Mouse (Mus musculus): ENCODE data around the gene Ttyh3. TPM values are rescaled to one million over a fixed set of nuclear protein-coding genes. Genes with fewer than 3 reads are reported as not detected.
"Not testable (repeated sequence)": the region's sequence is repeated elsewhere in the genome, so short reads cannot be mapped to it uniquely, and the experiment has no call there.

Gene Ttyh3
- 68.5 and 72.3 TPM in 2 replicates for polyA plus RNA-seq (2015; fragmentation: Nextera tagmentation; extraction: Ambion mirVana)

DNA sequence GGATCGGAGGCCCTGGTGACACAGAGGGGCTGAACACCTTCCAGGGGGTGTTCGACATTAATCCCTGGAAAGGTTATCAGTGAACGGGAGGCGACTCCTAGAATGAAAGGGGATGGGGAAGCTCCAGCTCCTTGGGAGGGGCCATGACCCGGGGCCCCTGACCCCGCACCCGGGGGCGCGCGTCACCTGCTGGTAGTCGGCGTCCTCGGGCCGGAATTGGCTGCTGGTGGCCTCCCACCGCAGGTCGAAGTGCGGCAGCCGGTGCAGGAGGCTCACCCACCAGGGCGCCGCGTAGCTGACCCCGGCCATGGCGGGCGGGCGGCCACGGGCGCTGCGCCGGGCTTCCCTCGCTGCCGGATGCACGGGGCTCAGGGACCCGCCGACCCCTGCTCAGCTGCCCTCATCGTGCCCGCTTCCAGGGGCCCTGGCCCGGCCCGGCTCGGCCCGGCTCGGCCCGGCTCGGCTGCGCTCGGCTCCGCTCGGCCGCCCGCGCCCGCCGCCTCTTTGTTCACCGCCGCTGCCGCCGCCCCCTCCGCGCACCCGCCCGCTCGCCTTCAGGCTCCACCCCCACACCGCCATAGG lies at the start of gene Ttyh3:
Ttyh3 (minus strand) TSS at position 513 of the 582 bp plus-strand sequence.
- peak within 1 kb of the TSS; percentile 100 for H3K4me2 ChIP-seq
- no peaks in the 10 kb centered on the region for H3K27me3 ChIP-seq
- peak within 1 kb of the TSS; percentile 100 for H3K9ac ChIP-seq
- H3K9me3 ChIP-seq, result no peaks in the 10 kb centered on the region
- under 1% methylated on average over 54 of the region's 62 CpGs for WGBS
- H3K27ac ChIP-seq (replicated peaks), result peak within 1 kb of the TSS; percentile 95
- H3K4me1 ChIP-seq (replicated peaks), result peaks cover 59% of the 10 kb centered on the region
- H3K4me3 ChIP-seq, result peak within 1 kb of the TSS; percentile 99
- no peak for ATAC-seq (ENCODE audit: low read depth)
- peaks cover 22% of the 10 kb centered on the region for H3K36me3 ChIP-seq

DNA sequence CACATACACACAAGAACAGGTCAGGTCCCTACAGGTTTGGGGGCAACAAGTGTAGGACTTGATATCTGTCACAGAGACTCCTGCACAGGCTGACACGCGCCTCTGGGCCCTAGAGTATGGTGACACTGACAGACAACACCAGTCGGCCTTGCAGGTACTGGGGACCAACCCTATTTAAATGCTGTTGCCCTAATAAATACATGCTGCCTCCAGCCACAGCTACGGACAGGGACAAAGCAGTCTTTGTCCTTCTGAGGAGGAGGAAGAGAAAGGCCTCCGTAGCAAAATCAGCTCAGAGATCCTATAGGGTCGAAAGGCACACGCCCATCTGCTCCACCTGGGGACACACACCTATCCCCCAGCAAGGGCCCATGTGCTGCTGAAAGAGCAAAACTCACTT lies 47.2 kb upstream of the Ttyh3 start:
- Histone ChIP-seq H3K4me2 (no peak overlapping the region), H3K4me1 (replicated peaks) (peaks cover 18% of the 10 kb centered on the region), H3K27ac (replicated peaks) (no peak overlapping the region), H3K27me3 (no peaks in the 10 kb centered on the region), H3K9me3 (no peaks in the 10 kb centered on the region), H3K9ac (no peak overlapping the region), H3K4me3 (no peak overlapping the region), H3K36me3 (peaks cover 61% of the 10 kb centered on the region)
- ATAC-seq (ENCODE audit: low read depth), result no peak
- 74% methylated on average over 7 of the region's 7 CpGs for WGBS

DNA sequence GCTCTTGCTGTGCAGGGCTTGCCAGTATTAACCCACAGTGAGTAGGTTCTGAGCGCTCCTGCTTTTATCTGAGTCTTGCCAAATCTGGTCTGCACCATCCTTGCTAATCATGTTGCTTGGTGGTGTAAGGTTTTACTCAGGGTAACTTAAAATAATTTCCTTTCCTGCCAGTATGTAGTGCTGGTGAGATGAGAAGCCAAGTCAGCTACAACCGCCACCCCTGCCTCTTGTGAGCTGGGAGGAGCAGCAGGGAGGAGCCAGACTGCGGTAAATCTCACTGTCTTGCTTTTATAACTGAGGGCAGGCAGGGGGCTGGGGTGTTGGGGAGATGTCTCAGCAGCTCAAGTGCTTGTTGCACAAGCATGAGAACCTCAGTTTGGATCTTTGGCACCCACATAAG lies 39.6 kb upstream of the Ttyh3 start:
- H3K4me1 ChIP-seq (replicated peaks), result no peaks in the 10 kb centered on the region
- no peak overlapping the region for H3K9ac ChIP-seq
- ATAC-seq (ENCODE audit: low read depth), result no peak
- no peaks in the 10 kb centered on the region for H3K27me3 ChIP-seq
- H3K27ac ChIP-seq (replicated peaks), result no peak overlapping the region
- no peaks in the 10 kb centered on the region for H3K9me3 ChIP-seq
- no peak overlapping the region for H3K4me3 ChIP-seq
- 71% methylated on average over 3 of the region's 3 CpGs for WGBS
- H3K4me2 ChIP-seq, result no peak overlapping the region
- H3K36me3 ChIP-seq, result peaks cover 81% of the 10 kb centered on the region

DNA sequence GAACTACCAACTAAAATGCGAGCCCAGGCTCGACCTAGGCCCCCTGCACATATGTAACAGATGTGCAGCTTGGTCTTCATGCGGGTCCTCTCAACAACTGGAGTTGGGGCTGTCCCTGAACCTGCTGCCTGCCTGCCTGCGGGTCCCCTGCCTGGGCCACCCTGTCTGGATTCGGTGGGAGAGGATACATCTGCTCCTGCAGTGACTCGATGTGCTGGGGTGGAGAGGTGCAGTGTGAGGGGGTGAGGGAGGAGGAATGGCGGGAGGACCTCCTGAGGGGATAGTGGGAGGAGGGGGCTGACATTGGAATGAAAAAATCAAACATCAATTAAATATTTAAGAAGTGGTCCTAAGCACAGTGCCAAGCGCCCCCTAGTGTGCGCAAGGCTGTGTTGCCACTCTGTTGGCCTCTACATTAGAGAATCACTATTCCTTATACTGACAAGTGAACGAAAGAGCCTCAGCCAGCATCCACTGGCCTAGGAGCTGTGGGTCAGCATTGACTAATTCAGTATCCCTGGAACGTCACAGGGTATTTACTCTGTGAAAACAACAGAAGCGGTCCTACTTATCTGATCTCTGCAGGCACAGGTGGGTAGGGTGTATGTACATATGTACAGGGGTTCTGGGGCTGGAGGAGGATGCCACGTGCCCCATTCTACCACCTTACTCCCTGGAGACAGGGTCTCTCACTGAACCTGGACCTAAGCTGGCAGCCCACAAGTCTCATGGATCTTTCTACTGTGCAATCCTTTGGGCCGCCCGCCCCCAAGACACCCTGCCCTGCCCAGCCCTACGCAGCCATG lies 35.7 kb upstream of the Ttyh3 start:
- no peaks in the 10 kb centered on the region for H3K9me3 ChIP-seq
- H3K36me3 ChIP-seq, result peaks cover 69% of the 10 kb centered on the region
- no peak overlapping the region for H3K27ac ChIP-seq (replicated peaks)
- H3K4me2 ChIP-seq, result no peak overlapping the region
- no peaks in the 10 kb centered on the region for H3K27me3 ChIP-seq
- WGBS, result 61% methylated on average over 16 of the region's 16 CpGs
- no peaks in the 10 kb centered on the region for H3K4me1 ChIP-seq (replicated peaks)
- no peak overlapping the region for H3K4me3 ChIP-seq
- H3K9ac ChIP-seq, result 0 out of 2 replicates have a peak overlapping the region, but pooled peaks have one; percentile 34
- peak; percentile 70 for ATAC-seq (ENCODE audit: low read depth)

DNA sequence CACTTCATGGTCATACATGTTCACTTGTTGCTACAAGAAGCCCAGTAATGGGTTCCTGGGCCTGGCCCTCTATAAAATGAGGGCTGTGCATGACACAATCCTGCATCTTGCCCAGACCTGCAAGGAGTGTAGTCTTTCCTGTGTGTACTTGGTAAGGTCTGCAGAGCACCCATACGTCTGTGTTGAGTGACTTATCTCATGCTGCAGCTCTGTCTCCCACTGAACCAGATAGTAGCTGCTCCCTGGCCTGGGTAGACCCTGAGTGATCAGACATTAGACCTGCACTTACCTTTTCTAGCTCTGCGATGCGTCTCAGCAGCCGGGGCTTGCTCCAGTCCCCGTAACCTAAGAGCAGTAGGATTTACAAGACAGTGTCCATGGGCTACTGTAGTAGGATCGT lies 33.3 kb upstream of the Ttyh3 start:
- no peaks in the 10 kb centered on the region for H3K9me3 ChIP-seq
- H3K4me2 ChIP-seq, result no peak overlapping the region
- no peaks in the 10 kb centered on the region for H3K27me3 ChIP-seq
- peaks cover 68% of the 10 kb centered on the region for H3K36me3 ChIP-seq
- ATAC-seq (ENCODE audit: low read depth), result no peak
- no peak overlapping the region for H3K4me3 ChIP-seq
- WGBS, result 94% methylated on average over 6 of the region's 6 CpGs
- H3K9ac ChIP-seq, result no peak overlapping the region
- no peak overlapping the region for H3K27ac ChIP-seq (replicated peaks)
- no peaks in the 10 kb centered on the region for H3K4me1 ChIP-seq (replicated peaks)

DNA sequence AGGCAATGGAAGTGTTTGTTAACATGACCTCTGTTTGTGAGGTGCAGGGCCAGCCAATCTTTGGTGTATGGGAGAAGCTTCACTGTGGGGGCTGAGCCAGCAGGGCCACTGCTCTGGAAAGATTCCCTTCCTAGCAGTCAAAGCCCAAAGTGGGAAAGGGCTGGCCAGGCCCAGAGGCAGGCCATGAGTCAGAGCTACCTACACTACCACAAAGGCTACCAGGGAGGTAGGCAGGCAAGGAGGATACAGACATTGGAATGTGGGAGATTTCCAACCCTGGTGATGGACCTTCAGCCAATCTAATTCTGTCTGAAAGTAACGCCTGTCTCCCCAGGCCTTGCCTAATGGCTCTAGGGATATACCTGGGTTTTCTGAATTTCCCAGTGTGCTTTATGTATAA lies 32.1 kb upstream of the Ttyh3 start:
- Histone ChIP-seq H3K4me1 (replicated peaks) (peaks cover 1% of the 10 kb centered on the region), H3K9me3 (no peaks in the 10 kb centered on the region), H3K4me2 (no peak overlapping the region), H3K27me3 (no peaks in the 10 kb centered on the region), H3K36me3 (peaks cover 68% of the 10 kb centered on the region), H3K9ac (no peak overlapping the region), H3K27ac (replicated peaks) (no peak overlapping the region), H3K4me3 (no peak overlapping the region)
- WGBS, result 97% methylated on average over 1 of the region's 1 CpGs
- no peak for ATAC-seq (ENCODE audit: low read depth)

DNA sequence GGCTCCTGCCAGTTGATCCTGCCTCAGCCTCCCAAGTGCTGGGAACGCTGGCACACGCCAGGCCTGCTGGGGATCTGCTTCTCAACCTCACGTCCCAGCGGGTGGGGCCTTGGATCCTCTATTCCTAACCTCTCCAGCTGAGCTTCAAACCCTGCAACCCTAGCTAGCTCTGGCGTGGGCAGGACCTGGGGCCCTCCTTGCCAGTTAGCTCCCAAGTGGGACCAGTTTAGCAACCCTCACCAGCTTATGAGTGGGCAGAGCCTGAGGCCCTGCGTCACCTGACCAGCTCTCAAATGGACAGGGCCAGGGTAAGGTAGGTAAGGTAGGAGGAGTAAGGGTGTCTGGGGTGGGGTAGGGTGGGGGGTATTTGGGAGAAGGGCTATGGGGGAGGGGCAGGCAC lies 31.2 kb upstream of the Ttyh3 start:
- ATAC-seq (ENCODE audit: low read depth), result no peak

DNA sequence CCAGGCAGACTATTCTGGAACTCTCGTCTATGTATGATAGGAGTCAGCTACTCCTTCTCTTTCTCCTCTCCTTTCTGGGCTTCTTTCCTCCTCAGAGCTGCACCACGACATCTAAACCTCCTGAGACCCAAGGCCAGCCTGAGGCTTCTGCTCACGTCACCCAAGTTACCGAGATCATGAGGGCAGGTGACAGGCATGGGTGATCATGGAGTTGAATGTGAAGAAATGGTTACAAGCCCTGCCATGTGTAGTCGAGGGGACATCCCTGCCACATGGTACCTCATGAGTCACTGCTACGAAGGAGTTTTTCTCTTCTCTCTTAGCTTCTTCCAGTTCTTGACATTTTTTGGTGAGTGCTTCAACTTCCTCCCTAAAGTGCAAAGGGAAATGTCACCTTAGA lies 28.3 kb upstream of the Ttyh3 start:
- Histone ChIP-seq H3K4me1 (replicated peaks) (peaks cover 14% of the 10 kb centered on the region), H3K9me3 (no peaks in the 10 kb centered on the region), H3K4me2 (no peak overlapping the region), H3K4me3 (no peak overlapping the region), H3K9ac (no peak overlapping the region), H3K27me3 (no peaks in the 10 kb centered on the region), H3K27ac (replicated peaks) (no peak overlapping the region), H3K36me3 (peaks cover 72% of the 10 kb centered on the region)
- no peak for ATAC-seq (ENCODE audit: low read depth)
- 89% methylated on average over 6 of the region's 6 CpGs for WGBS

More for the DNA sequence above, 31.2 kb upstream of the Ttyh3 start:
- no peaks in the 10 kb centered on the region for H3K9me3 ChIP-seq
- no peak overlapping the region for H3K9ac ChIP-seq
- no peak overlapping the region for H3K4me2 ChIP-seq
- peaks cover 10% of the 10 kb centered on the region for H3K4me1 ChIP-seq (replicated peaks)
- H3K27me3 ChIP-seq, result no peaks in the 10 kb centered on the region
- peaks cover 67% of the 10 kb centered on the region for H3K36me3 ChIP-seq
- H3K4me3 ChIP-seq, result no peak overlapping the region
- 94% methylated on average over 6 of the region's 6 CpGs for WGBS
- H3K27ac ChIP-seq (replicated peaks), result no peak overlapping the region

DNA sequence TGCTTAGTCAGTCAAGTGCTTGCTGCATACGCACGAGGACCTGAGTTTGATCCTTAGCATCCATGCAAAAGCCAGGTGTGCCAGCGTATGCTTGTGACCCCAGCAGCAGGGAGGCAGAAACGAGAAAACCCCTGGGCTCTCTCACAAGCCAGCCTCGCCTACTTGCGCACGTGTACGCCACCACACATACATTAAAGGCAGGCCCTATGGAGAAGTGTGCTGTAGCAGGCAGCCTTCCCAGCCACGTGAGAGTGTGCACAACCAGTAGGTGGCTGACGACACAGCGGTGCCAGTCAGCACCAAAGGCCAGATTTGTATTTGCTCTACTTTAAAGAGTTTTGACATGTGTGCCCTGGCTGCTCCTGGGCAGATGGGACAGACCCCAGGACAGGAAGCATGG lies 26.8 kb upstream of the Ttyh3 start:
- WGBS, result 79% methylated on average over 11 of the region's 11 CpGs
- Histone ChIP-seq H3K4me2 (no peak overlapping the region), H3K27ac (replicated peaks) (peak overlapping the region; percentile 76), H3K9ac (no peak overlapping the region), H3K4me1 (replicated peaks) (peaks cover 14% of the 10 kb centered on the region), H3K9me3 (no peaks in the 10 kb centered on the region), H3K27me3 (no peaks in the 10 kb centered on the region), H3K36me3 (peaks cover 74% of the 10 kb centered on the region), H3K4me3 (no peak overlapping the region)
- ATAC-seq (ENCODE audit: low read depth), result no peak

DNA sequence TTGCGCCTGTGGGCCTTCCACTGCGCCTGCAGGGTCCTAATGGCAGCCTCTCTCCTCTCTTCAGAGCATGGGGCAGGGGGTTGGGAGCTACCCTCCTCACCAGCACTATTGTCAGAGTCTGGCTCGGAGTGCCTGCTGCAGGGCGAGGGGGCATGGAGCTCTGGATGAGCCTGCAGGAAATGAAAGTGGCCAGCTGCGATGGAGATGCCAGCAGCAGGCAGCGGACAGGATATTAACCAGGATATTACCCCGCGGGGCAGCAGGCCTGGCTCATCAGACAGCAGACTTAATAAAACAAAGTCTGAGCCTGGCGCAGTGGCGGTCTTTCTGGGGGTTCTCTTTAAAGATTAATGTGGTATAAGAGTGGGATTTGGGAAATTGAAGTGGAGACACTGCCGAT lies 26.2 kb upstream of the Ttyh3 start:
- Histone ChIP-seq H3K27me3 (no peaks in the 10 kb centered on the region), H3K36me3 (peaks cover 72% of the 10 kb centered on the region), H3K9me3 (no peaks in the 10 kb centered on the region), H3K4me2 (no peak overlapping the region), H3K4me1 (replicated peaks) (peaks cover 14% of the 10 kb centered on the region), H3K9ac (peak overlapping the region; percentile 36), H3K4me3 (no peak overlapping the region), H3K27ac (replicated peaks) (peak overlapping the region; percentile 76)
- WGBS, result 67% methylated on average over 11 of the region's 11 CpGs
- 0 out of 2 replicates have a peak, but pooled peaks have one; percentile 18 for ATAC-seq (ENCODE audit: low read depth)

DNA sequence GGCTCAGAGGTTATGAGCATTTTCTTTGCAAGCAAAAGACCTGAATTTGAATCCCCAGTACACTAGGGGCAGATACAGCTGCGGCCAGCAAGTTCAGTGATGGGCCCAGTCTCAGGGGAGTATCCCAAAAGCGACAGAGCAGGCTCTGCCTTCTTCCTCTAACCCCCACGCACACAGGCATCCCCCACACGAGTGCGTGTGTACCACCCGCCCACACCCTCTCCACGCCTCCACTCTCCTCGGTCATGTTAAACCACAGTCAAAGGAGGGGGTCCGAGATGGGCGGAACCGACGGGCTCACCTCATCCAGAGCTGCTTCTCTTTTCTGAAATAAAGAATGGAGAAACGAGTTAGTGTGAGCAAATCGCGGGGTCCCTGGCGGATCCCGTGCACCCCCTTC lies 25.2 kb upstream of the Ttyh3 start:
- no peak overlapping the region for H3K4me2 ChIP-seq
- no peak for ATAC-seq (ENCODE audit: low read depth)
- H3K27me3 ChIP-seq, result no peaks in the 10 kb centered on the region
- peaks cover 14% of the 10 kb centered on the region for H3K4me1 ChIP-seq (replicated peaks)
- H3K9ac ChIP-seq, result no peak overlapping the region
- peaks cover 74% of the 10 kb centered on the region for H3K36me3 ChIP-seq
- H3K27ac ChIP-seq (replicated peaks), result no peak overlapping the region
- WGBS, result 88% methylated on average over 17 of the region's 17 CpGs
- H3K9me3 ChIP-seq, result no peaks in the 10 kb centered on the region
- no peak overlapping the region for H3K4me3 ChIP-seq

DNA sequence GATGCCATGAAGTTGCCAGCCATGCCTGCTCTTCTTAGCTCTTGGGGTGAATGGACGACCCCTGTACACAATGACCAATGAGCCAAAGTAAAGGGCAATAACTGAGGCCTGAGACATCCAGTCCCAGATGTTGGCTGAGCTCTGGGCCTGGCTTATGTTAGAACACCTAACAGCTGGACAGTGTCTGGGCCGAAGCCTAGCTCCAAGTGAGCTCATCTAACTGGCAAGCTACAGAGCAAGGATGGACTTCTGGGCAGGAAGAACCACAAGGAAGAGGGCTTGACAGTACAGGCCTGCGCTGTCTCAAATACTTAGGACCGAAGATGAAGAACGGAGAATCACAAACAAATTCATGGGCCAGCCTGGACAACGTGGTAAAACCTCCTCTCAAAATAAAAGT lies 23.8 kb upstream of the Ttyh3 start:
- not testable (repeated sequence) for ATAC-seq (ENCODE audit: low read depth); H3K4me2 ChIP-seq; H3K9ac ChIP-seq; H3K4me3 ChIP-seq; H3K9me3 ChIP-seq; H3K27ac ChIP-seq (replicated peaks); H3K27me3 ChIP-seq
- 91% methylated on average over 6 of the region's 6 CpGs for WGBS
- Histone ChIP-seq H3K4me1 (replicated peaks) (peaks cover 14% of the 10 kb centered on the region), H3K36me3 (peaks cover 74% of the 10 kb centered on the region)

All from neural tube, embryonic 13.5 days (tissue).